In the genomic region with DNA sequence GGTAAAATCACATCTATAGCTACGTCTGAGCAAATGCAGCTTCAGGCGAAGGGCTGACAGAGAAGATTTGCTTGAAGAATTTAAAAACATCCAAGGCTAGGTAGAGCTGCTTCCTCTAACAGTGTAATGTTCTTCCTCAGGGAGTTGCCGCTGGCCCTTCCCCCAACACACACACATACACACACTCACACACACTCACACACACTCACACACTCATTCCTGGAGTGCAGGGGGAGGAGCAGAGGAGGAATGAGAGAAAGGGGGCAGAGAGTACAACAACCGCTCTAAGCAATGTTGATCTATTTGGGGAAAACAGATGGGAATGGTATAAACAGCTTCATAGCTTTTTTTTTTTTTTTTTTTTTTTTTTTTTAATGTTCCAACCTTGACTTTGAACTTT, we compare ENCODE assay signal across 24 mouse cellular contexts.
DNase-seq lines count a peak whose midpoint lies in the region; ATAC-seq and TF ChIP-seq lines count a peak whose summit lies in the region.
"Had no signal": no experiment of that assay in that cellular context is flagged by ENCODE, and none has a peak within 500 bp of the region (broad histone marks: within the 10 kb centered on the region; RNA-seq: fewer than 3 reads in every experiment).

No protein-coding gene starts in this region.

- H3K36me3 ChIP-seq in kidney, embryonic 14.5 days (ENCODE audit: control insufficient read depth, insufficient read depth, low read length) = no peaks in the 10 kb centered on the region
- H3K36me3 ChIP-seq in kidney, embryonic 15.5 days = no peaks in the 10 kb centered on the region
- no peaks in the 10 kb centered on the region for H3K36me3 ChIP-seq in CH12.LX (replicated peaks in 1 of 2; ENCODE audit: control insufficient read depth in 1 of 2, insufficient read depth in 1 of 2, low read length in 1 of 2)
- no peaks in the 10 kb centered on the region for H3K36me3 ChIP-seq in intestine, embryonic 15.5 days
- H3K36me3 ChIP-seq: forebrain, embryonic 10.5 days; forebrain, embryonic 15.5 days; limb, embryonic 12.5 days; liver, embryonic 15.5 days; lung, embryonic 15.5 days; midbrain, embryonic 10.5 days; midbrain, embryonic 15.5 days; neural tube, embryonic 15.5 days had no signal

- in situ Hi-C loops in CH12.LX (cut with MboI; ENCODE audit: low pct_ligation_motif_present, low pct_unique_long_range_greater_than_20kb, low sequenced_read_pairs) = no loop called here

- no peak for TF ChIP-seq EP300 in CH12.LX (IDR thresholded peaks at IDR 0.05; ENCODE audit: low read length)

- TF ChIP-seq RAD21 in CH12.LX (IDR thresholded peaks at IDR 0.05; ENCODE audit: low read depth, low read length) = no peak

- H3K27ac ChIP-seq in kidney, embryonic 14.5 days (ENCODE audit: low read depth, low read length) = no peak overlapping the region
- no peak overlapping the region for H3K27ac ChIP-seq in kidney, embryonic 15.5 days
- H3K27ac ChIP-seq in CH12.LX (ENCODE audit: insufficient read depth, low read depth) = no peak overlapping the region
- H3K27ac ChIP-seq in intestine, embryonic 15.5 days = no peak overlapping the region
- H3K27ac ChIP-seq: forebrain, embryonic 10.5 days; forebrain, embryonic 15.5 days; left cerebral cortex, adult 2 months; limb, embryonic 12.5 days; liver, embryonic 15.5 days; lung, embryonic 15.5 days; midbrain, embryonic 10.5 days; midbrain, embryonic 15.5 days; neural tube, embryonic 15.5 days had no signal

- dilution Hi-C loops in CH12.LX (cut with MboI; ENCODE audit: extremely low pct_ligation_motif_present, extremely low pct_unique_long_range_greater_than_20kb, low sequenced_read_pairs) = no loop called here

- no peak overlapping the region for H3K9ac ChIP-seq in kidney, embryonic 14.5 days (ENCODE audit: low read depth, low read length)
- no peak overlapping the region for H3K9ac ChIP-seq in kidney, embryonic 15.5 days
- no peak overlapping the region for H3K9ac ChIP-seq in CH12.LX (ENCODE audit: insufficient read depth, low read depth)
- no peak overlapping the region for H3K9ac ChIP-seq in intestine, embryonic 15.5 days
- H3K9ac ChIP-seq: forebrain, embryonic 15.5 days; limb, embryonic 12.5 days; liver, embryonic 15.5 days; lung, embryonic 15.5 days; midbrain, embryonic 15.5 days; neural tube, embryonic 15.5 days had no signal

- TF ChIP-seq POLR2A in CH12.LX (IDR thresholded peaks at IDR 0.05; ENCODE audit: low read depth, low read length) = no peak

- WGBS in kidney, embryonic 14.5 days = 62% methylated on average over 4 of the region's 4 CpGs
- WGBS in kidney, embryonic 15.5 days = 81% methylated on average over 4 of the region's 4 CpGs
- WGBS in intestine, embryonic 15.5 days = 60% methylated on average over 4 of the region's 4 CpGs

- H3K4me2 ChIP-seq in kidney, embryonic 14.5 days (replicated peaks; ENCODE audit: low read depth, low read length) = no peak overlapping the region
- H3K4me2 ChIP-seq in kidney, embryonic 15.5 days = no peak overlapping the region
- no peak overlapping the region for H3K4me2 ChIP-seq in CH12.LX (ENCODE audit: insufficient read depth, low read depth, poor library complexity, severe bottlenecking)
- no peak overlapping the region for H3K4me2 ChIP-seq in intestine, embryonic 15.5 days (replicated peaks)
- H3K4me2 ChIP-seq: forebrain, embryonic 15.5 days; limb, embryonic 12.5 days; liver, embryonic 15.5 days; lung, embryonic 15.5 days; midbrain, embryonic 15.5 days; neural tube, embryonic 15.5 days had no signal

- H3K4me1 ChIP-seq in kidney, embryonic 14.5 days (ENCODE audit: control insufficient read depth, insufficient read depth, low read length) = no peaks in the 10 kb centered on the region
- H3K4me1 ChIP-seq in kidney, embryonic 15.5 days = no peaks in the 10 kb centered on the region
- H3K4me1 ChIP-seq in CH12.LX (ENCODE audit: control insufficient read depth in 1 of 2, insufficient read depth in 2 of 2) = 0 out of 4 replicates have a peak, but pooled peaks cover 0 to 2% of the 10 kb centered on the region in 2 experiments
- no peaks in the 10 kb centered on the region; the same call in 1 of the 2 replicates for H3K4me1 ChIP-seq in intestine, embryonic 15.5 days (replicated peaks)
- H3K4me1 ChIP-seq: forebrain, embryonic 10.5 days; forebrain, embryonic 15.5 days; liver, embryonic 15.5 days; midbrain, embryonic 10.5 days; midbrain, embryonic 15.5 days; neural tube, embryonic 15.5 days had no signal

- peak; percentile 23; the same call in 1 of the 2 replicates for ATAC-seq in frontal cortex, adult (ENCODE audit: low TSS enrichment)
- ATAC-seq in kidney, embryonic 14.5 days (ENCODE audit: low FRiP score, low TSS enrichment) = peak; percentile 49; the same call in 1 of the 2 replicates
- ATAC-seq in kidney, embryonic 15.5 days (replicated peaks; ENCODE audit: low FRiP score) = no peak
- ATAC-seq in intestine, embryonic 15.5 days = peak; percentile 53; the same call in 1 of the 2 replicates
- ATAC-seq: forebrain, embryonic 15.5 days; hindbrain, embryonic 16.5 days; midbrain, embryonic 15.5 days had no signal

- TF ChIP-seq CTCF in CH12.LX (conservative IDR thresholded peaks at IDR 0.05 in 1 of 2, IDR thresholded peaks at IDR 0.05 in 1 of 2; ENCODE audit: low read depth in 2 of 2, low read length in 2 of 2) = no peak

- H3K27me3 ChIP-seq in kidney, embryonic 14.5 days (ENCODE audit: control insufficient read depth, insufficient read depth, low read length) = no peaks in the 10 kb centered on the region
- no peaks in the 10 kb centered on the region for H3K27me3 ChIP-seq in kidney, embryonic 15.5 days
- H3K27me3 ChIP-seq in CH12.LX (replicated peaks) = peaks cover 22% of the 10 kb centered on the region
- H3K27me3 ChIP-seq in intestine, embryonic 15.5 days (replicated peaks) = no peaks in the 10 kb centered on the region
- H3K27me3 ChIP-seq: forebrain, embryonic 15.5 days; limb, embryonic 12.5 days; liver, embryonic 15.5 days; lung, embryonic 15.5 days; midbrain, embryonic 15.5 days; neural tube, embryonic 15.5 days had no signal

- no peaks in the 10 kb centered on the region for H3K79me2 ChIP-seq in CH12.LX (replicated peaks; ENCODE audit: control insufficient read depth, extremely low read depth, insufficient read depth, poor library complexity, severe bottlenecking)

- no peak for DNase-seq in frontal cortex, adult 2 months (ENCODE audit: extremely low spot score in 1 of 2, low spot score in 1 of 2)
- DNase-seq in CH12.LX (ENCODE audit: extremely low read depth) = no peak
- no peak for DNase-seq in gastrocnemius, adult 18-20 months (ENCODE audit: low spot score)
- DNase-seq: adrenal gland, postnatal 25 days; cerebellum, adult 2 months; cerebellum, postnatal 14 days; gastrocnemius, postnatal 10 days; kidney, adult 18-20 months; kidney, postnatal 14 days; thymus, postnatal 4 days had no signal

- H3K9me3 ChIP-seq in kidney, embryonic 14.5 days (ENCODE audit: control insufficient read depth, low read length) = no peaks in the 10 kb centered on the region
- H3K9me3 ChIP-seq in kidney, embryonic 15.5 days (replicated peaks) = no peaks in the 10 kb centered on the region
- no peaks in the 10 kb centered on the region for H3K9me3 ChIP-seq in CH12.LX (replicated peaks; ENCODE audit: low read length)
- no peaks in the 10 kb centered on the region for H3K9me3 ChIP-seq in intestine, embryonic 15.5 days
- H3K9me3 ChIP-seq: forebrain, embryonic 10.5 days; forebrain, embryonic 15.5 days; limb, embryonic 12.5 days; liver, embryonic 15.5 days; lung, embryonic 15.5 days; midbrain, embryonic 10.5 days; midbrain, embryonic 15.5 days; neural tube, embryonic 15.5 days had no signal

- H3K4me3 ChIP-seq in kidney, embryonic 14.5 days (ENCODE audit: low read length) = no peak overlapping the region
- H3K4me3 ChIP-seq in kidney, embryonic 15.5 days (replicated peaks) = no peak overlapping the region
- no peak overlapping the region for H3K4me3 ChIP-seq in CH12.LX (replicated peaks in 1 of 3; ENCODE audit: low read depth in 2 of 3, low read length in 2 of 3, poor library complexity in 1 of 3)
- no peak overlapping the region for H3K4me3 ChIP-seq in intestine, embryonic 15.5 days (replicated peaks)
- H3K4me3 ChIP-seq: forebrain, embryonic 10.5 days; forebrain, embryonic 15.5 days; left cerebral cortex, adult 2 months; limb, embryonic 12.5 days; liver, embryonic 15.5 days; lung, embryonic 15.5 days; midbrain, embryonic 10.5 days; midbrain, embryonic 15.5 days; neural tube, embryonic 15.5 days had no signal

TF ChIP-seq in CH12.LX, 34 proteins besides CTCF, POLR2A, EP300 and RAD21:
- no peak for TF ChIP-seq MYC (IDR thresholded peaks at IDR 0.05; ENCODE audit: low read depth, low read length)
- no peak for TF ChIP-seq ETS1 (conservative IDR thresholded peaks at IDR 0.05; ENCODE audit: low read depth, low read length)
- no peak for TF ChIP-seq IRF4 (IDR thresholded peaks at IDR 0.05; ENCODE audit: low read depth, low read length)
- TF ChIP-seq ELF1 (IDR thresholded peaks at IDR 0.05; ENCODE audit: low read depth, low read length) = no peak
- peak; percentile 14; the same call in 1 of the 2 replicates for TF ChIP-seq ZNF384 (IDR thresholded peaks at IDR 0.05; ENCODE audit: low read depth, low read length)
